Mouse (Mus musculus): ENCODE measurements at regions not wholly inside any gene's neighbourhood (a gene's known extent, or its start where the extent isn't known, plus 50 kb on each side); places are given as distances from the start of the nearest gene placed in this dataset.

DNA sequence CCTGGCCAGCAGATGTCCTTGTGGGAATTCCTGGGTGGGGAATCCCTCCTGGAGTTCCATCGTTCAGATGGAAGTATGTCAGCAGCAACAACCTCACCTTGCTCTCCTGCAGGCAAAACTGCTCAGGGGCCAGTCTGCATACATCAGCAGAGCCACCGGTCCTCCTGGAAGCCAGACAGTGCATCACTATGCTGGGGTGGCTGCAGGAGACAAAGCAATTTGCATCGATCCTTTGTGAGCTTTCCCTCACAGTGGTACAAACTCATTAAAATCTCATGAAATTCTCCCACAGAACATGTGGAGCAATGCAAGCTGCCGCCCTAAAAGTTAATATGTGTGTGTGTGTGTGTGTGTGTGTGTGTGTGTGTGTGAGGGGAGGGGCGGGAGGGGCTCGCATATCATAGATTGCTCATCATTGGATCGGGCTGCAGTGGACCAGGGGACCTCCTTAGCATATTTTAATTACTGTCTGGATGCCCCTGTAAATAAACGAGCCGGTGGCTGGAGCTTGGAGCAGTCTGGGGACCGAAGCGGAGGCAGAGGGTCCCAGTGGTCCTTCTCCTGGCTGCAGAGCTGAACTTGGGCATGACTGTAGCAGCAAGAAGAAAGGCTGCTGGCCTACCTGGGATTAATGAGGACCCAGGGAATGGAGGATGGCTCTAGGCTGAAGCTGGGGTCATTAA is 597.8 kb downstream of the Vrk1 start:
- no peak for DNase-seq

- peak; percentile 84 to 86 for DNase-seq
Measured at GRCm38 (mm10) chr12:106618684-106619083, 608.7 kb downstream of the Vrk1 start.

DNA sequence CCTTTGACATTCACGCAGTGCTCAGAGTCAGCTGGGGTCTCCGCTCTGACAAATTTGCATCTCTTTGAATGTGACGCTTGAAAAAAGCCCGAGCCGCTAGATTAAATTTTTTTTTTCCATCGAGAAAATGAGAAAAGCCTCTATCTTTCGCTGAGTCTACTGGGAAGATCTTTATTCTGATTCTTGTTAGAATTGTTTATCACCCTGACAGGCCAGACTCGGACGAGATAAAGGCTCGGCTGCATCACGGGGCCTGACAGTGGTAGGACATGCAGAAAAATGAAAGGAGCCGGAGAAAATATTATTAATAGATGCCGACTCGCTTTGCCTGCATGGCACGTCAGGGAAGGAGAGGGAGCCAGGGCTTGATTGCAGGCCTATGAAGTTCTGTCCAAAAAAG is 616.8 kb downstream of the Vrk1 start:
- DNase-seq: no peak

DNA sequence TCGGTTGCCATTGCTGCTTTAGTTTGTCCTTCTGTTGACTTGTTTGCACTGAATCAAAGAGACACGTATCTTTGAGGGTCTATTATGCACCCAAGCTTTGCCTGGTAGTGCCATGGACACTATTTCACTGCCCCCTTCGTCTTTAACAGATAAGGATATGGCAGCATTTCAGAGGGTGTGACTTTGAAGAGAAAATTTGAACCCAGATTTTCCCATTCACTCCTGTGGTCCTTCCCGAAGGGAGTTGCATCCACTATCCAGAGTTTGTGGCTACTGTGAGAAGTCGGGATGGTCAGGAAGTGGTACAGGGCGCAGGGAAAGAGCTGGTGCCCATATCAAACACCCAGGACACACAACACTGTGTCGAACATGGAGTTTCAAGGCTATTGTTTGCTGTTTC is 622.5 kb downstream of the Vrk1 start:
- DNase-seq: no peak

- DNase-seq: no peak
Measured at GRCm38 (mm10) chr12:106633096-106633495, 623.1 kb downstream of the Vrk1 start.

DNA sequence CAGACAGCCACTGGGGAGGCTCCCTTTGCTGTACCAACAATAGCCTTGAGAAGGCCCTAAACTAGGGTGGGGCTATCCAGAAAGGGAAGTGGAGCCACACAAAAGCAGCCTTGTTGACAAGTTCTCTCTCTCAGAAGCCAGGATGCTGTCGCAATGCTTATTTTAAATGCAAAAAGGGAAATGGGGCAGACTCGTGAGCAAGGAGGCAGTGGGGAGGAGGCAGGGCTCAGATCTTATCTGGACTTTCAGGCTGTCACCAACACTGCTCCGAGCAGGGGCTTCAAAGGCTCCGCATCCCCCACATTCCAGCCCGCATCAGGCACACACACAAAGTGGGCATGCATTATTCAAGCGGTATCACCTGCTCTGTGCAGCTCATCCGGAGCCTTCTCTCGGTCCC is 648.3 kb downstream of the Vrk1 start:
- no peak for DNase-seq

GRCm38 (mm10) chr12:106673232-106673766 is 663.3 kb downstream of the Vrk1 start:
- no peak for DNase-seq

DNA sequence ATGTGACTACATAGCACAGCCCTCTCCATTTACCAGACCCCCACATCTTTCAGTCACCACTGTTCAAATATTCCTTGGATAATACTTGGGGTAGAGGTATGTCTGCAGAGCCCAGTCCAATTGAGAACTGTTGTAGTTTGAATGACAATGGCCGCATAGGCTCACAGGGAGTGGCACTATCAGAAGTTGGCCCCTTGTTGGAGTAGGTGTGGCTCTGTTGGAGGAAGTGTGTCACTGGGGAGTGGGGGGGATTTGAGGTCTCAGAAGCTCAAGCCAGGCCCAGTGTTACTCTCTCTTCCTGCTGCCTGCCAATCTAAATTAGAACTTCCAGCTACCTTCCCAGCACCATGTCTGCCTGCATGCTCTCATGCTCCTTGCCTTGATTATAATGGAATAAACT is 664.7 kb downstream of the Vrk1 start:
- DNase-seq: no peak

DNA sequence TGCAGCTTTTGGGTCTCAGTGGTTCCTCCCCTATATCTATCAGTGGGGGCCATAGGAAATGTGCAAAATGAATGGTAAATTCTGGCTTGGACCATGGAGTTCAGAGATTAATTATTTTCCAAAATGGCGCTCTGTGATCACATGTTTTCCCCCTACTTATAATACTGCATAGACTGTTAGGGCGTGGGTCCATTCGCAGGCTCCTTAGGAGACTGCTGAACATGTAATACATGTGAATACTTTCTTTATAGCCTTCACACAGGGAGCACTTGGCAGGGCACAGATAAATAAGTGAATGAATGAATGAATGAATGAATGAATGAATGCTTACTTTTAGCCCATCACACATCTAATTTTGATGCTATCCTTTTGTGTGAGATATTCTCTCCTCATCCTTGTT is 666.1 kb downstream of the Vrk1 start:
- DNase-seq: no peak

DNA sequence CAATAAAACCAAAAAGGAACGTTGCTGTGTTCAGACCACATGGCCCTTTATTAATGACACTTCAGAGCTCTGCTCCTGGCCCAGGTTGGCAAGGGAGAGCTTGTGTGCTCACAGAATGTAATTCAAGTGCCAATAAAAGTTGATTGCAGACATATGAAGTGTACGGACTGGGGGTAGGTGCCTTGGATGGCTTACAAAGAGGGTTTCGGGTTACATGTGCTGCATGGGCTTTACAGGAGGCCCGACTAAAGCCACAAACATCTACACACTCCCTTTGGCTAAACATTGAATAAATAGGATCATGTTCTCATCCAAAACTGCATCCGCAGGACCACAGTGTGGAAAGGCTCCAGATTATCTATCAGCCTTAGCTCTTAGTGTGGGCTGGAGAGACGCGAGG is 666.5 kb downstream of the Vrk1 start:
- DNase-seq: no peak

DNA sequence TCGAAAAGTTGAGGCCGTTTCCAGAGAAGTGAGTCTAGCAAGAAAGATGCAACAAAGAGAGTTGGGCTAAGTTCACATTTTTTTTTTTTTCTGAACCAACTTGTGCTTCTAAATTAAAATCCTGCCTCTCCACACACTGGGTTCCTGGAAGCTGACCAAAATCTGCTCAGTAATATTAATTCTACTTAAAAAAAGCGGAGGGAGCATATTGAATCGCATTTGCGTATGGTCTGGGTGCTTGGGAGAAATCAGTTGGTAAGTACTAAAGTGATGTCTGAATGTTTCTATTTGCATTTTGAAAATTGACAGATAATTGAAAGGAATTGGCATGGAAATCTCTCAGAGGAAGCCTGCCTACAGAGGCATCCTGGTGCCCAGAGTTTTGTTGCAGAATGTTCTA is 676.0 kb downstream of the Vrk1 start:
- DNase-seq: no peak

- DNase-seq: no peak
Measured at GRCm38 (mm10) chr12:106687751-106688150, 677.7 kb downstream of the Vrk1 start.

DNA sequence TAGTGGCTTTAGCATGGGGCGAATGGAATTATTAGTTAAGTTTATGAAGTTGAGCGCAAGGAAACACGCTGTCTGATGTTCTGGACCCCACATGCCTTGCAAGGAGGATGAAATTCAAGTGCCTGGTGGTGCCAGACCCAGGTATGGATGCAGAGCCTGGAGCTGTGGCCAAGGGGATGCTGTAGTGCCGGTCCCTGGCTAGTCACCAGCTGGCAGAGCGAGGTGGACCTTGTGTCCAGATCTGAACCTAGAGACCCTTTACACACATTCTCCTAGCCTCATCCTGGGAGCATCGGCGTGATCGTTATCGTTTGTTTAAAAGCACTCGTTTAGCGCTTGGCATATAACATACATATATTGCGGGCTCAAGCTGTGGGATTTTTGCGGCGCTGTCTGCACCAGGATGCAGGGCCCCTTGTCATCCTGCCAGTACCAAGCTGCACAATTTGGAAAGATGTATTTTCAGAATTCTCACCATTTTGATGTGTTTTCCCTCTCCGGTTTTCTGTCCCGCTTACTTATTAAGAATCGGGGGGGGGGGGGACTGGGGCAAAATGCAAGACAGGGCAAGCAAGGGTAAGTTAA is 678.2 kb downstream of the Vrk1 start:
- DNase-seq: peak; percentile 10 to 22

- no peak for DNase-seq
Measured at GRCm38 (mm10) chr12:106702958-106703357, 692.9 kb downstream of the Vrk1 start.

DNA sequence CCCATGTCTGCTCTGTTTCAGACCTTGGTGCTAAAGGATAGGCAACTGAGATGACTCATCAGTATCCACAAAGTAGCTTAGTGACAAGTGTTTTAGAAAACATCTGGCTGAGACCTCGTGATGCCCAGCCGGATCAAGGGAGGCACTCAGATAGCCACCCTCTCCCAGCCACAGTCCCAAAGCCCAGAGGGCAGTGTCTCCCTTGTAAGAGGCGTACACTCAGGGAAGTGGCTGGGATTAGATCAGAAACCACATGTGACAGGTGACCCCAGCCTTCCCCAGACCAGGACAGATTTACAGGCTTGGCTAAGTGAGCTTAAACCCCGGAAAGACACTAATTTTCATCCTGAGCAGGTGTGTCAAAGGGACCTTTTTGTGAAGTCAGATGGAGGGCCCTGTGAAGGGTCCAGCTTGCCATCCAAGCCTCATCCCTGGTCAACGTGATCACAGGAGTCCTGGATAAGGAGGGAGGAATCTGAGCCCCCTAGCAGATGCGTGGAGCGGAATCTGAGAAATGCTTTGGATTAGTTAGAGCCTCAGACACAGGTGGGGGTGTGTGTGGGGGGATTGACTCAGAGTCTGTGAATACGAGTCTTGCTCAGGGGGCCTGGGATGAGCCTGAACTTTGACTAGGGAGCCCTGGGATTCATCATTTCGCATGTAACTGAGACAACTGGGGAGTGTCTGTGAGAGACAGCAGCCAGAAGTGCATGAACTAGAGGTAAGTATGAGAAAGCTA is 711.4 kb downstream of the Vrk1 start:
- DNase-seq: no peak

DNA sequence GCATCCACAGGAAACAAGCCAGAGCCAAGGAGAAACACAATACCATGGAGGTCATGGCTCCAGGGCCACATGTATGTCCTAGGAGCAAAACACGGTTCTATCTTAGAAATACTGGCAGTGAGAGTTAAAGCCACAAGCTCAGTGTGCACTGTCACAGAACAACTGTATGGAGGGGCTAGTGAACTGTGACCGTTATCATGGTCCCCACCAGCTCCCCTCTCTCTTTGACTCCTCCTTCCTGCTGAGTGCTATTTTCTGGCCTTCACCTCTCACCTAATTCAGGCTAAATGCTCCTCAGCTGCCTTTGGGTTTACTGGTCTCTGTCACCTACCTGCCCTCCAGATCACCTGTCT is 712.0 kb downstream of the Vrk1 start:
- DNase-seq: no peak

GRCm38 (mm10) chr12:106722761-106723160 is 712.7 kb downstream of the Vrk1 start:
- no peak for DNase-seq

- DNase-seq: no peak
Measured at GRCm38 (mm10) chr12:106726920-106727319, 716.9 kb downstream of the Vrk1 start.

GRCm38 (mm10) chr12:106727486-106727885 is 717.5 kb downstream of the Vrk1 start:
- peak in 1 of 2 experiments; percentile 24 for DNase-seq

GRCm38 (mm10) chr12:106729686-106730085 is 719.7 kb downstream of the Vrk1 start:
- no peak for DNase-seq

DNA sequence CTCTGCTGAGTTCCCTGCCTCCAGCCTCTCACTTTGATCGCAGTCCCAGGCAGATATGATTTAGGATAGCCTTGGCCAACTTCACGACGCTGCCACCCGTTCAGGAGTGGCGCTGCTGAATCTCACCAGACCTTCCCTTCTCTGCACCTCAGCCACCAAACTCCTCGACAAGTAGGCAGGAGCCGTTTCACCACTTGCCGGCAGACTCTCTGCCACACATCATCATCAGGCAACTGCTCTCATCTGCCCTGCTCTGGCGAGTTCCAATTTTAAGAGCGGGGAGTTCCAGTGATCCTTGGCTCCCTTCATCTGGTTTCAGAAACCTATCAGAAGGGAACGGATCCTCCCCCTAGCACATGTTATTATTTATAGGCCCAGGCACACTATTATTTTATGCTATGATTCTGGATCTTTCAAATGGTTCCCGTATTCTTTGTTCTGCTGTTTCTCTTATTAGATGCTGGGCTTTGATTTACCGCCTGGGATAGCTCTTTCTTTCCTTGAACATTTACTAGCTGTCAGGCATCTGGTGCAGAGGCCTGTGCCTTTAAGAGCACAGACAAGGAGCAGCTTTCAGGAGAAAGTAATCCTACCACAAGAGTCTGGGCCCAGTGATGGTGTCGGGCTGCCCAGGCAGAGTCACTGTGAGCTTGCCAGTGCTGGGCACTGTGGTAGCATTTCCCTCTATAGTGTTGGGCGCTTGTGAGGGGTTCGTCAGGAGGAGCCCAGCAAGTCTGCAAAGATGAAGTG is 722.3 kb downstream of the Vrk1 start:
- DNase-seq: no peak

DNA sequence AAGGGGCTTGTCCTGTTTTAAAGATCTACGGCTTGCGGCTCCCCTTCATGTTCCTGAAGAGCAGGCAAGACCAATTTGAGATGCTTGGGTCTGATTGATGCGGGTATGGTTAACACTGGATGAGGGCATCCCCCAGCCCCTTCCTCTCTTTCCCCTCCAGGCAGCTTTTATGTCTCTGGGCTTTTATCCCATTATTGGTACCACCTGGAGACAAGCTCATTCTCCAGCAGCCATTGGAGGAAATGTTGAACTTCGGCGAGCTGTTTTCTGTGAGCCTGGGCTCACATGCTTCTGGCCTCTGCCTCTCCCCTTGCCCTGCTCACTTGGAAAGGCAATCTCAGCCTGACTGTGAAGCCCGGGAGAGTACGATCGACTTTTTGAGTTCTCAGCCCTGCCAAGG is 738.7 kb downstream of the Vrk1 start:
- no peak for DNase-seq

DNA sequence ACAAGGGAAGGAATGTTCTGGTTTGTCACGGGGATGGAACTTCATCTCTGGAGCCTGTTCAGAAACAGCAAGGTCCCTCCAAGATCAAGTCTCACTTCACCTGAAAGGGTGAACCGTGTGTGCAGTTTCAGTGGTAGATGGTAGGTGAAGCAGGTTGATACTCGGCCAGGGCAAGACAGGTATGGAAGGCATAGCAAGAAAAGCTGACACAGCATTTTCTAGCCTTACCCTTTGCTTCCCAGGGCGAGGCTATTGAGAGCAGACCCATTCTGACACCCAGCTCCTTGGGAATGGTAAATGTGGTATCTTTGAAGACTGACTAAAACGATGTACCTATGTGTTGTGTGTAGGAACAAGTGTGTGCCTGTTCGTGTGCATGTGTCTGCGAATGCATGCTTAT is 724.9 kb upstream of the 3110018I06Rik start:
- DNase-seq: no peak

Measured in cerebellum, postnatal 25 days (tissue).